Mouse (Mus musculus) heart, adult 9 months (tissue): ENCODE results near the gene H2-M10.6.

ENCODE experiments used
- DNase-seq, 2 experiments: peaks; one replicate each; pipeline ENCODE4 v3.0.0; 2022; ENCODE audit warnings: low spot score in 2 of 2

H2-M10.6 gene

DNA sequence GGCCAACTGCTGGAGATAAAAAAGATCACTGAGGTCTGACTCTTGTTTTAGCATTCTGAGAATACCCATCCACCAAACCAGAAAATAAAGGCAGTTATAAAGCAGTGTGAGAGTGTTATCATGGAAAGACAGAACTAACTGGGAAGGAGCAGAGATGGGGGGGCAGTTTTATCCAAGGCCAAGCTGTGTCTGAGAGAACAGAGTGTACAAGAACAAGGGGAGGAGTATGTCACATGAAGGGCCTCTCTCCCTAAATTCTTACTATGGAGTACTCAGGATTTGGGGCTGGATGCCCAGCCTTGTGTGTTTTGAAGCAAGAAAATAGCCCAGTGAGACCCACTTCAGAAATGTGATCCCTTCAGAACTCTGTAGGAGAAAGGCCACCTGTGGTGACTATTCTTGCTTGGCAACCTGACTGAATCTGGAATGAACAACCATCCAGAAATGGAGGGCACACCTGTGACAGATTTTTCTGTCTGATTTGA is 29.0 kb downstream of the H2-M10.6 start:
- DNase-seq: no peak

DNA sequence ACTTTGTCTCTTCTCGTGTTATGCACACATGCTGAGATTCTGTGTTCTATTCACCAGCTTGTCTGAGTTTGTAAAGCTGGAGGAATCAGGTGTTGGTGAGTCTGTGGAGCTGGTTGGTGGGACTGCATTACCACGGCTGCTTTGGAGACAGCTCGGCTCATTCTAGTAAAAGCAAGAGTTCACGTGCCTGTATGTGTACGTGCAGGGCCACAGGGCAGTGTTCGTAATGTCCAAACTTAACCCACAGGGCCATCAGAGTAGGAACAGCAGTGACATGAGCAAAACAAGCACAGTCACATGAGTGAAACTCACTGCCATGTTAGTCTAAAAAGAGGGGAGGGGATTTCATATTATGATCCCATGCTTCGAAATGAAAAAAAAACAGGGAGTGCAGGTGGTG is 31.7 kb downstream of the H2-M10.6 start:
- DNase-seq: no peak

DNA sequence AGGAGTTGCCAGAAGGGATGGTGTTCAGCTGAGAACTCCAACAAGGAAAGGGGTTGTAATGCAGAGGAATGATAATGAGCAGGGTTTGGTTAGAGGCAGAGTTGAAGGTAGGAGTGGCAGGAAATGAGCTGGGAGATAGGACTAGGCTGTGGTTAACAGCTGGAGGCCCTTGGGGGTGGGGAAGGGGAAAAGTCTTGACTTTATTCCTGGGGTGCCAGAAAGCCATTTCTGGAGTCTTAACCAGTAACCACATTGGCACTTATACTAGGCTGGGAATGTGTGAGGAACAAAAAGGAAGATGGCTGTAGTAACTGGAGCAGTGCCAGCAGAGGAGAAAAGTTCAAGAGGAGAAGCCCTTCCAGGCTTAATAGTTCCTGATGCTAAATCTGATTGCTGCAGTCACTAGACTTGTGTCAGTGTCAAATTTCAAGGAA is 32.3 kb downstream of the H2-M10.6 start:
- DNase-seq: no peak

DNA sequence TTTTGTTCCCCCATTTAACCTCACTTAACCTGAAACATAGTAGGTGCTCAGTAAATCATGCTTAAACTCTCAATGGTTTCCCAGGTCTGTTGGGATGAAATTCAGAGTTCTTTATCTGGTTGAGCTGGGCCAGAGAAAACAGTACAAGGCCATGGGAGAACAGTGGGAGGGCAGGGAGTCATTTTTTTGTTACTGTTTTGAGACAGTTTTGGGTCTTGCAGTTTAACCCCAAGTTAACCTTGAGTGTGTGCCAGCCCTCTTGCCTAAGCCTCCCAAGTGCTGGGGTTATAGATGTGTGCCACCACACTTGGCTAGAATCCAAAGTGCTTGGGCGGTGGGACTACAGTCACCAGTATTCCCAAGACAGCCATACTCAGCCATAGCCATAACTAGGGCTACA is 32.8 kb downstream of the H2-M10.6 start:
- DNase-seq: no peak

DNA sequence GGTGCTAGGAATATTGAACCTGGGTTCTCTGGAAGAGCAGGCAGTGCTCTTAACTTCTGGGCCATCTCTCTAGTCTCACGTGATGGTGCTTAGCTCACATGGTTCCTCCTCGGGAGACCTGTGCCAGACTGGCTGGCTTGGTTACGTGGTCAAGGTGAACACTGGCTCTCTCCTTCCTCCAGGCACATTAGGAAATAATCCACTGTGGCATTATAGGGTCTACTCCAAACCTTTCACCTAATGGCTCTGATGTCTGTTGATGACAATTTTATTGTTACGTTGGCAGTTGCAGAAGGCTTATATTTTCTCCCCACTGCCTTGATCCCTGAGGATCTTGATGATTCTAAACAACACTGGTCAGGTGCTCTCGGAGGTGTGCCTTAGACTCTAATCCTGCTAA is 36.9 kb downstream of the H2-M10.6 start:
- no peak for DNase-seq

DNA sequence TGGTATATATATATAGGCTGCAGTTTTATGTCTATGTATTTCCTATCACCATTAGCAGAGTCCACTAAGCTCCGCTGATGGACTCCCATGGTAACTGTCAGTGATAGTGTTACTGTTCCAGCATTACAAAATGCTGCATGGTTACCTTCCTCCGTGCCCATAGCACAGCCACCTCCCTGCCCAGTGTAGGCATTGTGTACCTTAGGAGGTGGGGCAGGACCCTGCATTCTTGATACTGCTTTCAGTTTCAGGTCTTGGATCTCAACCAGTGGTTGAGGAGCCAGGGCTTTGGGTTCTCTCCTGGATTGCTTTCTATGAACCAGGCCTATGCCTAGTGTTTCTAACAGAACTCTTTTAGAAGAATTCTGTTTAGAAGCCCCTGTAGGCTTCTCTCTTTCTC is 38.0 kb downstream of the H2-M10.6 start:
- DNase-seq: no peak

DNA sequence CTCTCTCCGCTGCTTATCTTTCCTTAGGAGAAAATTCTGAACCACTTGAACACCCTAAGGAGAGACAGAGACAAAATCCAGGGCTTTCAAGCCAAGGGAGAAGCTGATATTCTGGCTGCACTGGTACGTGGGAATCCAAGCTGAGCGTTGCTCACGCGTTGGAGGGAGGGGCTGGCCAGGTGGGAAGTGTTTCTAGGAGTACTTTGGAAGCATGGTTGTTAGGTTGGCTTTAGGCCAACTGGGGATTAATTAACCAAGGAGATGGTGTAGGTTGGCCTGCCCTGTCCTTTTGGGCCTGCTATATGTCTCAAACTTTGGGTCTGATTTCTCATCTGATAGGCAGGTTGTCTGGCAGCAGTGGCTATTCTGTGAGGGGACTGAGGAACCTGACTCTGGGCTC is 39.2 kb downstream of the H2-M10.6 start:
- no peak for DNase-seq

DNA sequence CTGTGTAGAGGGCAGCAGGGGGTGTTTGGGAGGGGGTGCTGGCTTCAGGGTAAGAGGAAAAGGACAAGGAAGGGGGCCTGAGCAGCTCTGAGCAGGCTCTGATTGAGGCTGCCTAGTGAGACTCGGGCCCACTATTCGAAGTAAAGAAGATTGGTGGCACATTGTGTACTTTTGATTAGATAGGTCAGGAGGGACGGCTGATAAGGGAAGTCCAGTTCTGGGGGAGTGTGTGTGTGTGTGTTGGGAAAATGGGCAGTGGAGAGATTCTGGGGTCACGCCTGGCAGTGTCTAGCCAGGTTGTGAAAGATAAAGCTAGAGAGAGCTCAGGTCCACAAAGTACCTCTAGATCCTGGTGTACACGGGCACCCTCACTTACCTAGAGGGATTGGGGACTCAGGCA is 39.7 kb downstream of the H2-M10.6 start:
- DNase-seq: no peak

DNA sequence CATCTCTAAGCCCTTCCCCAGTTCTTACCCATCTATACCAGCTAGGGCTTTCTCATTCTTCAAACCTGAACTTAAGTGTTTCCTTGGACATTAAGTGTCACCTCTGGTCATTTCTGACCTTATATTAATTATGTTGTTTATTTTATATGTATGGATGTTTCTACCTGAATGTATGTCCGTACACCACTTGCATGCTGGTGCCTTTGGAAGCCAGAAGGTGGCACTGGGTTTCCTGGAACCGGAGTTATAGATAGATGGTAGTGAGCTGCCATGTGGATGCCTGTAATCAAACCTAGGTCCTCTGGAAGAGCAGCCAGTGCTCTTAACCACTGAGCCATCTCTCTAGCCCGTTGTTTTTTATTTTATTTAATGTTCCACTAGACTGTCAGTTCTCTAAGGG is 43.5 kb downstream of the H2-M10.6 start:
- DNase-seq: no peak

DNA sequence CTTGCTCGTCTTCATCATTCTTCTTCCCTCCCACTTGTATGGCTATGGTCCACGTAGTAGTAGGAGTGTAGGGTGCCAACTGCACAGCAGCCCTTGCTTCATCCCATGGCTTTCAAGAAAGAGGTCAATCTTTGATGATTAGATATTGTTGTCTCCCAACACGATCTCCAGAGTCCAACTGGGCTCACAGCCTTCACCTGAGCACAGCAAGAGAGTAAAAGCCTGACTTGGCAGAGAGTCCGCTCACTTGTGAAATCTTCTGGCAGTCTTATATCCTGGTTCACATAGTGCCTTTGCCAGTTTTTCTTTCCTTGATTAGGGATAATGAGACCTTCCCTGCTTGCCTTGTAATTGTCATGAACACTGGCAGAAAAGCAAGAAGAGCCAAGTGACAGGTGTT is 44.3 kb downstream of the H2-M10.6 start:
- no peak for DNase-seq

DNA sequence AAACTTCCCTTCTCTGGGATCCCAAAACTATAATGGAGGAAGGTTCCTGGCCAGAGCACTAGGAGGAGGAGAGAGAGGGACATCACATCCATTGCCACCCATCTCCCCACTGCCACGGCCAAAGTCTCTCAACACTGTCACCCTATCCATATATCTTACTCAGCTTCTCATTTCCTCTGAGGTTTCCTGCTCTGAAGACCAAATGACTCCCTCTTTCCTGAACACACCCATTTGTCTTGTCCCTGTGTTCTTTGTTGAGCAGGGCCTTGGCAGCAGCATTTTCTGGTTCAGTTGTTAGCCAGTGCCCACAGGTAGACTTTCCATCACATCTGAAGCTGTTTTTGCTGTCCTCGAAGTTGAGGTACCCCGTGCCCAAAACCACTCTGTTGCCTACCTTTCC is 46.2 kb downstream of the H2-M10.6 start:
- no peak for DNase-seq

DNA sequence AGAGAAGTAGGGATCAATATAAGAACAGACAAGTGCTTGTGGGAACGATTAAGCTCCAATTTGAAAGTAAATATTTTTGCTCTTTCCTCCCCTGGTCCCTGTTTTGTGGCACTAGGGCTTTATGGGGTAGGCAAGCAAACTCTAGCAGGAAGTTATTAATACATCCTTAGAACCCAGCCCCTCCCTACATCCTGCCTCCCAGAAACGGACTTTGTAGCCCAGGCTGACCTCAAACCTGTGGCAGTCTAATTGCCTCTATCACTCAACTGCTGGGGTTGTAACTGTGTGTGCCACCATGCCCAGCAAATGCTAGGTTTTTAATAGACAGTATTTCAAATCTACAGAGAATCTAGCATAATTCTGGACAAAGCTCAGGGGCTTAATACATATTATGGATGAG is 49.7 kb downstream of the H2-M10.6 start:
- no peak for DNase-seq
